Mouse (Mus musculus) lung, postnatal 36 days (tissue): Measurements from ENCODE around the gene 3110082I17Rik.

ENCODE experiments used
- DNase-seq: peaks from one replicate; pipeline ENCODE4 v3.0.0; 2022; ENCODE audit warnings: mixed read lengths

3110082I17Rik gene

GRCm38 (mm10) chr5:139460384-139461067, at the start of gene 3110082I17Rik:
3110082I17Rik (minus strand) TSS chr5:139460527.
- peak; percentile 98 for DNase-seq

- DNase-seq = no peak
Observed at GRCm38 (mm10) chr5:139506207-139506606, 45.9 kb upstream of the 3110082I17Rik start.

DNA sequence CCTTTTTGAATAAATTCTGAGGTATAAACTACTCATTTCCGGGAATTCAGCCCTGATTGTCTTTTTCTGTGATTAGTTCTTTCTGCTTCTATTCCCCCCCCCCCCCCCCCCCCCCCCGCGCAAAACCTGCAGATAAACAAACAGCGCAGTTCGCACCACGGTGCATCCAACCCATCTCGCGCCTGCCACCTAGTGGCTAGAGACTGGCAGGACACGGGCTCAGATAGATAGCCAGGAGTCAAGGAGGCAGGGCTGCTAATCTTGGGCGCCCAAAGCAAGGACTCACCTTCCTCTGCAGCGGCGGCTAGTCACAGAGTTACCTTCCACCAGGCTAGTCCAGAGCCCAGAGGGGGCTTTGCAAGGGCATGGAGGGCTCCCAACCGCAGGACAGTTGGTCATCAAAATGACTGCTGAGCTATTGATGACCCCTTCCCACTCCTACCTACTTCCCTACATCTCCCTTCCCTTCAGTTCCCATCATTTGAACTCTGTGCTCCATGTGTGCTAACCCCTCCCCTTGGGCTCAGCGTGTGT, 44.8 kb upstream of the 3110082I17Rik start:
- DNase-seq = peak; percentile 92

GRCm38 (mm10) chr5:139502281-139502680, 42.0 kb upstream of the 3110082I17Rik start:
- no peak for DNase-seq

- DNase-seq = no peak
Observed at GRCm38 (mm10) chr5:139498791-139499190, 38.5 kb upstream of the 3110082I17Rik start.

DNA sequence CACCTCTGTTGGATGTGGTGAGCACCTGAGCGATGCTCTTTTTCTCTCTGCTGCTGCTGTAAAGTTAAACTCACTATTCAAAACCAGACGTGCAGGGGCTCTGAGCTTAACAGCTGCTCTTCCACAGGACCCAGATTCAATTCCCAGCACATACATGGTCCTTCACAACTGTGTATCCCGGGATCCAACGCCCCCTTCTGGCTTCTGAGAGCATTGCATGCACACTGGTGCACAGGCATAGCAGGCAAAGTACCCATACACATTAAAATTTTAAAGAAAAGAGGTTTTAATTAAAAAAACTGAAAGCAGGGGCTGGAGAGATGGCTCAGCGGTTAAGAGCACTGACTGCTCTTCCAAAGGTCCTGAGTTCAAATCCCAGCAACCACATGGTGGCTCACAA, 36.6 kb upstream of the 3110082I17Rik start:
- no peak for DNase-seq

DNA sequence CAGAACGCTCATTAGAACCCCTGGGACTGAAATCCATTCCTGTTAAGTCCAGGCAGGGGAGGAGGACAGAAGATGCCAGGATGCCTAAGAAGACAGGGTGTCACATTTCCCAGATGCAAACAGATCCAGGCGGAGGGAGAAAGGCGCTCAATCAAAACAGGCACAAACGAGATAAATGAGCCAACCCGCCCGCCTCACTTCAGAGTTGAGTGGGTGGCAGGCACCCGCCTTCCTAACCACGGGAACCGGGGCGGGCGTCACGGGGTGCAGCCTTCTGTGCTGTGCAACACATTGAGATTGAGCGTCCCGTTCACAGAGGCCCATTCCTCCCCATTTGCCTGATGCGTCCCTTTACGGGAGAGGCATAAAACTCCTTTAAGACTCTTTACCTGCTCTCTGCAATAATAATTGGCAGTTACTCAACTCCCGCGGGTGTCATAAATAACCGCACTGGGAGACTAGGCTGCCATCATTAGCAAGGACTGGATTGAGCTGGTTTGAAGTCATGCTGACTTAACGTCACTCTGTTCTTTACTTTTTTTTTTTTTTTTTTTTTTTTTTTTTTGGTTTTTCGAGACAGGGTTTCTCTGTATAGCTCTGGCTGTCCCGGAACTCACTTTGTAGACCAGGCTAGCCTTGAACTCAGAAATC, 34.8 kb upstream of the 3110082I17Rik start:
- DNase-seq = peak; percentile 20

- DNase-seq = no peak
Observed at GRCm38 (mm10) chr5:139493690-139494089, 33.4 kb upstream of the 3110082I17Rik start.

DNA sequence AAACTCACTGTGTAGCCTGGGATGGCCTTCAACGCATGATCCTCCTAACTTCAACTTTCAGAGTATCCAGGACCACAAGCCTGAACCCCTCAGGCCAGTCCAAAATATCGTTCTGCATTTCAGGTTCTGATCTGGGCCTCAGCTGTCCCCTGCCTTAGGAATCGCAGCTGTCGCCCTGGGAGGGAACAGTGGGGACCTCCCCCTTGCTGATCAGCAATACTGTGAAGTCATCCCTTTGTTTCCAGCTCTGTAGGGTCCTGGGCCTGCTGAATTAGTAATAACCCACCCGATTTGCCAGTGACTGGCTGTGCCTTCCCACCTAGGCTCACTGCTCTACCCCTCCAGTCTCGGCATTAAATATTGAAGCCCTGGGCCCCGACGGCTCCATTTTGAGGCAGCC, 31.0 kb upstream of the 3110082I17Rik start:
- no peak for DNase-seq

DNA sequence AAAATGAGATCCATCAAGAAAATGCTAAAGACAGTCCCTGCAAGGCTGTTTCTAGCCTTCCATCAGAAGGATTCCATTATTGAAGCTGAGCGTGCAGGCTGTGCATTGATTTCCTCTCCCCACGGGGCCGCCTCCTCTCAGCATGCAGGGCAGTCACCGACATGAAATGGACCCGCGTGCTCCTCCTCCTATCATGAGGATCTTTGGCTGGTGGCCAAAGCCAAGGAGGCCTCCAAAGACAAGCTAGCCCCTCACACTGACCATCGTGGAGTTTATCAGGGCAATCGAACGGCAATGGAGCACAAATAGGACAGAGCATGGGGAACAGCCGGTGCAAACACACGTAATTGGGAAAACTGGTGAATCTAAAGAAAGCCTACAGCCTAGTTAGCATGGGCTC, 29.8 kb upstream of the 3110082I17Rik start:
- DNase-seq = no peak

DNA sequence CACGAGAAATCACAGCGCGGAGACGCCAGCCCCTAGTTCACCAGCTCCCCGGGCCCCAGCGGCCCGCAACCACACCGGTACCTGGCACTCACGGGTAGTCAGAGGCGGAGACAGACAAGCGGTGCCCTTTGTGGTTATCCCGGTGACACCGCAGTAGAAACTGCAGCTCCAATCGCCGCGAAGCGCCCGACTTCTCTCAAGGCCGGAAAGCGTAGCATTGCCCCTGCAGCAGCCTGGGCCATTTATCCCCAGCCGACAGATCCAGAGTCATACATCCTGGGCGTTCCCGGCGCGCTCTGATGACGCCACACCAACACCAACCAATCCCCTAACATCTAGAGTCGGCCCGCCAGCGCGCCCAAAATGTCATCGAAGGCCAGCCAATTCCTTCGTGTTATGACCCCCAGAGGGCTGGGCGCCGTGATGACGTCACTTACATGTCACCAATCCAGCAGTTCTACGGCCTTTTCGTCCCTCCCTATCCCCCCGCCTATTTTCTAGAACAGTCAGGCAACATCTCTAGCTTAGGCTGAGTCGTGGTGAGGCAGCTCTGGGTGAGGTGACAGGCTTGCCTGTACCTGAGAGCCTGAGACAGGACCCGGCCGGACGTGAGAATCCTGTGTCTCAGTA, 24.0 kb upstream of the 3110082I17Rik start, which contains the start of gene Zfand2a:
Gene Zfand2a, minus strand, starts transcription at position 365 of the 630 bp plus-strand sequence.
- DNase-seq = peak; percentile 100

DNA sequence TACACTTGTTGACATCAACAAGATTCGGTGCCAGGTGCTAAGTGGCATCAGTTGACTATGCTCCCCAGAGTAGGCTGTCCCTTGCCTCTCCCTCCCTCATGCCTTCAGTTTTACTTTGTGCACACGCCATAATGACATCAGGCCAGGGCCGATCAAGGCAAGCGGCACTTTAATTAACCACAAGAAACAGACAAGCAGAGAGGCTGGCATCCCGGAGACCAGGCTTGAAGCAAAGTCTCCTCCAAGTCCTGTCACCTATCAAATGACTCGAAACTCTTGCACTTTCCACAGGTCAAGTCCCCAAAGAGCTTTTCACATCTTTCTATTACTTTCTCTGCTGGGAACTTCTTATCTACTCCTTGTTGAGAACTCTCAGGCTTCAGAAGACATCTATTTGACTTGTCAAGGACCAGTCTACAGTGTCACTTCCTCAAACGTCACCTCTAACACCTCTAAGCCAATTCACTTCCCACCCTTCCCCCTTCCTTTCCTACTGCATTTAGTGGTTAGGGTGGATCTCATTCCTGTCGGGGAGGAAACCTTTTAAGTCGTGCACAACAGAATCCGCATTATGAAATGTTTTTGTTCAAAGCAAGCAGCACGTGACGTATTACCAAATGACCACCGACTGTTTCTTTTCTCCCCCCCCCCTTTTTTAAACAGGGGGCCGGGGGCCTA, 23.0 kb upstream of the 3110082I17Rik start:
- peak; percentile 47 for DNase-seq

DNA sequence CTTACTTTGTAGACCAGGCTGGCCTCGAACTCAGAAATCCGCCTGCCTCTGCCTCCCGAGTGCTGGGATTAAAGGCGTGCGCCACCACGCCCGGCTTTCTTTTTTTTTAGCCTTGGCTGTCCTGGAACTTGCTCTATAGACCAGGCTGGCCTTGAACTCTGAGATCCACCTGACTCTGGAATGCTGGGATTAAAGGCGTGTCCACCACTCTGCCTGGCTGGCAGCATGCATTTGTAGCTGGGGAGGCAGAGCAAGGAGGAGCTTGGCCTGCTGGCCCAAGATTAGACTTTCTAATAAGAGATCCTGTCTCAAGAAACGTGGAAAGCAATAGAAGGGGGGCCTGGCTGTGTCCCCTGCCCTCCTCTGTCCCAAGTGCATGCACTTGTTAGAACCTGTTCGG, 20.1 kb upstream of the 3110082I17Rik start:
- DNase-seq = no peak

DNA sequence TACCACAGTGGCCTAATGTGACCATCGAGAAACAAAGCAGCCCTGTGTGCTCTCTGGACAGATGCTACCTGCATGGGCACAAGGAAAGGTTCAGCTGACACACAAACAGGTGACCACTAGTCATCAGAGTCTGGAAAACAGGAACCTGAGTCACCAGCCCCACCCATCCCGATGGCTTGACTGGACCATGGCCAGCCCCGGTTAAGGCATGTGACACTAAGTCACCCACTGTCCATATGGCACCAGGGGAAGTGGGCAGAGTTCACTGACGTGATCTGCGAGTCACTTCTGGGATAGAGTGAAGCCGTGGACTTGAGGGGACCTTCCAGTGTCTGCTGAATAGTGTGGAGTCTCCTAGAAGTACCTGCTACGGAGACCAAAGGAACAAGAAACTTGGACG, 18.8 kb upstream of the 3110082I17Rik start:
- peak; percentile 72 for DNase-seq

DNA sequence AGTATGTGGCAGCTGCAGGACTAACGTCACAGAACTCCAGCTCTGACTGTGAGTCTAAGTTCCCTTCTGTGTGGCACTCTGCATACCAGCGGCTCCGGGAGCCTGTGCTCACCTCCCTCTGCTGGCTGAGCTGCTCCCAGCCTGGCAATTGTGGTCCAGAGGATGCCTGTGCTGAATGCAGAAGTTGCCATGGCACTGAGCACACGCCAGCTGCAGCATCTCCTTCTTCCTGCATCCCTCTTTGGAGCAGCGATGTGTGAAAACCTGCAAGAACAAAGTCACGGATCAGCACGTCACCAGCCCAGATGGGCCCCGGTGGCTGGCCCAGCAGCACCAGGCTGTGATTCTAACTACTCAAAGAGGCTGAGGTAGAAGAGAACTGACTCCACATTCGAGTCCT, 14.4 kb upstream of the 3110082I17Rik start:
- no peak for DNase-seq

- DNase-seq = peak; percentile 47
Observed at GRCm38 (mm10) chr5:139467998-139468397, 7.7 kb upstream of the 3110082I17Rik start.

- DNase-seq = no peak
Observed at GRCm38 (mm10) chr5:139466801-139467200, 6.5 kb upstream of the 3110082I17Rik start.

DNA sequence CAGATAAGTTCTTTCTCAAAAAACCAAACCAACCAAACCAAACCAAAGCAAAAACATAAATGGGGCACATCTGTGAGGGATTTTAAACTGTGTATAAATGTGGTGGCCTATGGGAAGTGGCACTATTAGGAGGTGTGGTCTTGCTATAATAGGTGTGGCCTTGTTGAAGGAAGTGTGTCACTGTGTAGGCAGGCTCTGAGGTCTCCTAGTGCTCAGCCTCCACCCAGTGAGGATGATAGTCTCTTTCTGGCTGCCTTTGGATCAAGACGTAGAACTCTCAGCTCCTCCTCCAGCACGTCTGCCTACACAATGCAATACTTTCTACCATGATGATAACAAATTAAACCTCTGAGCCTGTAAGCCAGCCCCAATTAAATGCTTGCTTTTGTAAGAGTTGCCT, 6.0 kb upstream of the 3110082I17Rik start:
- DNase-seq = no peak

DNA sequence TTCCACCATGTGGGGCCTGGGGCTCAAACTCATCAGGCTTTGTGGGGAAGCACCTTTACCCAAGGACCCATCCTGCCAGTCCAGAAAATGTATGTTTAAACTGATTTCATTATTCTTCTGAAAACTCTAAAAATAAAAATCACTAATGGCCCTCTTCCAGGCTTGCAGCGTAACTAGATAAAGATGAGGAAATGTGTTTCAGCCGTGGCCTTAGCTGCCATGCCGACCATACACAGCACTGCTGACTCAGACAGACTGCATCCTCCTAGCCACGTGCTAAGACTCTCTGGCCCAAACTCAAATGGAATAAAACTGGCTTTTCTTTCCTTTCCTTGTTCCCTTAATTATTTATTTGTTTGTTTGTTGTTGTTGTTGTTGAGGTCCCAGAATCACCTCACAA, 4.5 kb upstream of the 3110082I17Rik start:
- no peak for DNase-seq

DNA sequence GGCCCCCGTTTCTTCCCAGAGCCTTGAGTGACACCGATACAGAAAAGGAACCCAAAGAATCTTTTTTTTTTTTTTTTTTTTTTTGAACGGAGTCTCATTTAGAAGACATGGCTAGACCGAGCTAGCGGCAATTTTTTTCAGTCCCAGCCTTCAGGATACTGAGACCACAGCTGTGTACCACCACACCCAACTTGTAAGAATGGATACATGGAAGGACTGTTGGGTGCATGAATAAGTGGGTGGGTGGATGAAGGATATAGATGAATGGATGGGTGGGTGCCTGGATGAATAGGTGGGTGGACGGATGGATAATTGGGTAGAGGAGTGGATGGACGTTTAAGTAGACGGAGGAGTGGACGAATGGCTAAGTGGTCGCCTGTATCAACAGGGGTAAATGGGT, 389 bp downstream of the 3110082I17Rik start:
- DNase-seq = no peak

DNA sequence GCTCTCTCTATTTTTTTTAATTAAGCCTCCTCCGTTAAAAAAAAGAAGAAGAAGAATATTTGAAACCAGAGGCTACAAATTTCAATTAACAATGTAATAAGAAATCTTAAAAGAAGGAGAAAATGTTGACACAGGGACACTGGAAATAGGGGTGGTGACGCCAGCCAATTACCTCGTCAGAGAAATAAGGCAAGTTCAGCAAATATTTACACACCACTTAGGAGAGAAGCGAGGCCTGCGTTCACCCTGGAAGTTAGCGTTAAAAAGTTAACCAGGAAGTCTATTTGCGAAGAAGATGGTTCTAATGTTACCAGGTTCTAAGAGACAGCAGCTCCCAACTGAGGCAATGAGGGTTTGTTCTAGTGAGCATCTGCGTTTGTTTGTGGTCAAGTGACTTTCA, 3.1 kb downstream of the 3110082I17Rik start:
- DNase-seq = peak; percentile 72

GRCm38 (mm10) chr5:139455166-139455565, 5.2 kb downstream of the 3110082I17Rik start:
- no peak for DNase-seq

- no peak for DNase-seq
Observed at GRCm38 (mm10) chr5:139453031-139453430, 7.3 kb downstream of the 3110082I17Rik start.
